Mouse (Mus musculus) embryonic facial prominence, embryonic 14.5 days (tissue): ENCODE results near the gene Wdr78. TPM values are rescaled to one million over a fixed set of nuclear protein-coding genes. Genes with fewer than 3 reads are reported as not detected.

Experiments
- ATAC-seq: fragments of 200-750 bp; cut with Nextera tagmentation; 2 replicates; pipeline ENCODE4 v1.8.0; 2017; ENCODE audit warnings: low read depth, moderate number of reproducible peaks, moderate TSS enrichment
- DNase-seq: peaks from one replicate; pipeline ENCODE4 v3.0.0-alpha.2; 2015; ENCODE audit warnings: low spot score
- H3K27ac ChIP-seq: fragments of 300-500 bp; sonication (generic); replicated peaks from 2 replicates; pipeline ENCODE4 v1.5.1; 2014; ENCODE audit warnings: low read depth, mild to moderate bottlenecking, low read length, moderate library complexity
- H3K27me3 ChIP-seq: fragments of 300-500 bp; sonication (generic); replicated peaks from 2 replicates; pipeline ENCODE4 v1.6.1; 2014; ENCODE audit warnings: low read length; ENCODE audit not compliant: control insufficient read depth, insufficient read depth
- H3K36me3 ChIP-seq: fragments of 300-500 bp; sonication (generic); 2 replicates; pipeline ENCODE4 v1.6.1; 2014; ENCODE audit warnings: low read length, mixed read lengths; ENCODE audit not compliant: control insufficient read depth, insufficient read depth
- H3K4me1 ChIP-seq: fragments of 300-500 bp; sonication (generic); 2 replicates; pipeline ENCODE4 v1.6.1; 2014; ENCODE audit warnings: antibody characterized with exemption, low read length; ENCODE audit not compliant: control insufficient read depth, insufficient read depth
- H3K4me2 ChIP-seq: fragments of 300-500 bp; sonication (generic); 2 replicates; pipeline ENCODE4 v1.6.1; 2014; ENCODE audit warnings: low read depth, mild to moderate bottlenecking, low read length, moderate library complexity, mixed read lengths
- H3K4me3 ChIP-seq: fragments of 300-500 bp; sonication (generic); 2 replicates; pipeline ENCODE4 v1.5.1; 2014; ENCODE audit warnings: low read depth, mild to moderate bottlenecking, low read length
- H3K9ac ChIP-seq: fragments of 300-500 bp; sonication (generic); 2 replicates; pipeline ENCODE4 v1.6.1; 2014; ENCODE audit warnings: low read depth, mild to moderate bottlenecking, low read length, moderate library complexity, mixed read lengths
- H3K9me3 ChIP-seq: fragments of 300-500 bp; sonication (generic); 2 replicates; pipeline ENCODE4 v1.6.1; 2016; ENCODE audit warnings: low read length; ENCODE audit not compliant: control insufficient read depth
- WGBS: fragments of 180-500 bp; shearing (Covaris S2); extraction: QIAGEN DNeasy Blood & Tissue Kit; methylation state at CpG from one replicate; pipeline ENCODE4 v1.1.7; 2014; 5-methylcytosine and 5-hydroxymethylcytosine counted together
- polyA plus RNA-seq: library from polyadenylated mRNA; unstranded; fragments of >200 nt; fragmentation: Nextera tagmentation; extraction: Ambion mirVana; gene quantifications from 2 replicates; pipeline ENCODE4 v1.2.1, GENCODE M21; 2014

Gene Wdr78
- polyA plus RNA-seq, 1 experiment from 2014 or later: 3.9 TPM

- Histone ChIP-seq H3K36me3 (peaks cover 9% of the 10 kb centered on the region; the same call in 1 of the 2 replicates), H3K27ac (no peak overlapping the region), H3K9ac (peak overlapping the region; percentile 20; the same call in 1 of the 2 replicates), H3K9me3 (no peaks in the 10 kb centered on the region), H3K4me3 (peak overlapping the region; percentile 98; the same call in 1 of the 2 replicates), H3K27me3 (no peaks in the 10 kb centered on the region), H3K4me1 (peaks cover 12% of the 10 kb centered on the region; the same call in 1 of the 2 replicates), H3K4me2 (peak overlapping the region; percentile 66)
- ATAC-seq (no peak), DNase-seq (no peak)
- WGBS: 81% methylated on average over 9 of the region's 9 CpGs
Observed at GRCm38 (mm10) chr4:103120874-103121389, 6.6 kb upstream of the Wdr78 start.

GRCm38 (mm10) chr4:103120395-103120794 lies 6.0 kb upstream of the Wdr78 start:
- H3K4me2 ChIP-seq: peak overlapping the region; percentile 66
- DNase-seq: no peak
- no peaks in the 10 kb centered on the region for H3K9me3 ChIP-seq
- peaks cover 14% of the 10 kb centered on the region for H3K4me1 ChIP-seq
- no peak overlapping the region for H3K27ac ChIP-seq
- WGBS: 33% methylated on average over 3 of the region's 3 CpGs
- peak overlapping the region; percentile 98 for H3K4me3 ChIP-seq
- ATAC-seq: no peak
- peaks cover 9% of the 10 kb centered on the region; the same call in 1 of the 2 replicates for H3K36me3 ChIP-seq
- no peaks in the 10 kb centered on the region for H3K27me3 ChIP-seq
- peak overlapping the region; percentile 97 for H3K9ac ChIP-seq

- no peaks in the 10 kb centered on the region for H3K27me3 ChIP-seq
- no peaks in the 10 kb centered on the region for H3K9me3 ChIP-seq
- WGBS: 9% methylated on average over 4 of the region's 4 CpGs
- H3K4me1 ChIP-seq: peaks cover 18% of the 10 kb centered on the region
- peak overlapping the region; percentile 98 for H3K4me3 ChIP-seq
- H3K27ac ChIP-seq: peak overlapping the region; percentile 95
- peak overlapping the region; percentile 66 for H3K4me2 ChIP-seq
- peak overlapping the region; percentile 97 for H3K9ac ChIP-seq
- ATAC-seq: no peak
- peak; percentile 9 for DNase-seq
- H3K36me3 ChIP-seq: peaks cover 9% of the 10 kb centered on the region; the same call in 1 of the 2 replicates
Observed at GRCm38 (mm10) chr4:103120028-103120384, 5.7 kb upstream of the Wdr78 start.

GRCm38 (mm10) chr4:103119229-103120027 lies 5.1 kb upstream of the Wdr78 start:
- ATAC-seq: peak; percentile 73
- 0% methylated on average over 24 of the region's 111 CpGs for WGBS
- H3K9me3 ChIP-seq: no peaks in the 10 kb centered on the region

GRCm38 (mm10) chr4:103118888-103119228 lies 4.5 kb upstream of the Wdr78 start:
- Histone ChIP-seq H3K9me3 (no peaks in the 10 kb centered on the region), H3K36me3 (peaks cover 9% of the 10 kb centered on the region; the same call in 1 of the 2 replicates), H3K4me1 (peaks cover 18% of the 10 kb centered on the region), H3K4me3 (peak overlapping the region; percentile 98), H3K9ac (peak overlapping the region; percentile 97), H3K27ac (peak overlapping the region; percentile 95), H3K27me3 (no peaks in the 10 kb centered on the region), H3K4me2 (peak overlapping the region; percentile 66)
- DNase-seq (no peak), ATAC-seq (no peak)
- under 1% methylated on average over 15 of the region's 15 CpGs for WGBS

More at GRCm38 (mm10) chr4:103119229-103120027, 5.1 kb upstream of the Wdr78 start:
- H3K9ac ChIP-seq: peak overlapping the region; percentile 97
- DNase-seq: peak; percentile 87
- H3K27me3 ChIP-seq: no peaks in the 10 kb centered on the region
- H3K4me2 ChIP-seq: peak overlapping the region; percentile 66
- H3K36me3 ChIP-seq: peaks cover 9% of the 10 kb centered on the region; the same call in 1 of the 2 replicates
- peaks cover 18% of the 10 kb centered on the region for H3K4me1 ChIP-seq
- H3K4me3 ChIP-seq: peak overlapping the region; percentile 98
- H3K27ac ChIP-seq: peak overlapping the region; percentile 95

- ATAC-seq: no peak
- Histone ChIP-seq H3K9me3 (no peaks in the 10 kb centered on the region), H3K4me1 (peaks cover 14% of the 10 kb centered on the region), H3K36me3 (peaks cover 9% of the 10 kb centered on the region; the same call in 1 of the 2 replicates), H3K4me3 (peak overlapping the region; percentile 75), H3K27me3 (no peaks in the 10 kb centered on the region), H3K4me2 (peak overlapping the region; percentile 74), H3K27ac (peak overlapping the region; percentile 99), H3K9ac (peak overlapping the region; percentile 90)
- DNase-seq: peak; percentile 4
- 8% methylated on average over 11 of the region's 11 CpGs for WGBS
Observed at GRCm38 (mm10) chr4:103113402-103113801, 953 bp downstream of the Wdr78 start.

GRCm38 (mm10) chr4:103112651-103113050 lies 1.7 kb downstream of the Wdr78 start:
- ATAC-seq (no peak), DNase-seq (no peak)
- Histone ChIP-seq H3K4me1 (peaks cover 14% of the 10 kb centered on the region), H3K4me3 (peak overlapping the region; percentile 75), H3K9ac (peak overlapping the region; percentile 90; the same call in 1 of the 2 replicates), H3K4me2 (peak overlapping the region; percentile 74), H3K9me3 (no peaks in the 10 kb centered on the region), H3K27me3 (no peaks in the 10 kb centered on the region), H3K36me3 (peaks cover 9% of the 10 kb centered on the region; the same call in 1 of the 2 replicates), H3K27ac (no peak overlapping the region)
- WGBS: 68% methylated on average over 7 of the region's 7 CpGs

GRCm38 (mm10) chr4:103098532-103098931 lies 15.8 kb downstream of the Wdr78 start:
- 90% methylated on average over 5 of the region's 5 CpGs for WGBS

More at GRCm38 (mm10) chr4:103098532-103098931, 15.8 kb downstream of the Wdr78 start:
- no peaks in the 10 kb centered on the region for H3K9me3 ChIP-seq
- no peaks in the 10 kb centered on the region for H3K4me1 ChIP-seq
- ATAC-seq (no peak), DNase-seq (no peak)
- H3K4me2 ChIP-seq: no peak overlapping the region
- no peak overlapping the region for H3K4me3 ChIP-seq
- H3K36me3 ChIP-seq: no peaks in the 10 kb centered on the region
- H3K27ac ChIP-seq: no peak overlapping the region
- no peak overlapping the region for H3K9ac ChIP-seq
- H3K27me3 ChIP-seq: no peaks in the 10 kb centered on the region
